Mouse (Mus musculus) CH12.LX (cell line): Measurements from ENCODE around the gene Ankrd11. TPM values are rescaled to one million over a fixed set of nuclear protein-coding genes. Genes with fewer than 3 reads are reported as not detected.

Experiments used
- DNase-seq: peaks from one replicate; pipeline ENCODE4 v3.0.0-alpha.2; 2013; ENCODE audit errors: extremely low read depth
- H3K27ac ChIP-seq: 2 replicates; pipeline ENCODE4 v1.5.1; 2012; ENCODE audit warnings: low read depth, mild to moderate bottlenecking, control low read depth, moderate library complexity; ENCODE audit not compliant: insufficient read depth
- H3K27me3 ChIP-seq: replicated peaks from 2 replicates; pipeline ENCODE3; 2012; ENCODE audit warnings: inconsistent platforms
- H3K36me3 ChIP-seq, 2 experiments: replicated peaks in 1 of 2; 2 replicates each; pipeline versions ENCODE3 to v1.6.1; 2012; ENCODE audit warnings: inconsistent platforms in 1 of 2, low read length in 1 of 2, mild to moderate bottlenecking in 1 of 2, mixed read lengths in 1 of 2, moderate library complexity in 1 of 2; ENCODE audit not compliant: control insufficient read depth in 1 of 2, insufficient read depth in 1 of 2
- H3K4me1 ChIP-seq, 2 experiments: 2 replicates each; pipeline ENCODE4 v1.6.1; 2012; ENCODE audit warnings: inconsistent platforms in 1 of 2, moderate library complexity in 1 of 2; ENCODE audit not compliant: insufficient read depth in 2 of 2, control insufficient read depth in 1 of 2
- H3K4me2 ChIP-seq: 2 replicates; pipeline ENCODE4 v1.6.1; 2012; ENCODE audit warnings: low read depth, mild to moderate bottlenecking, control low read depth; ENCODE audit not compliant: poor library complexity, insufficient read depth, severe bottlenecking
- H3K4me3 ChIP-seq, 3 experiments: fragments of 150-350 bp in 1 of 3; sonication (generic) in 1 of 3; replicated peaks in 1 of 3; 2 replicates each; pipeline versions ENCODE3 to v1.5.1; 2011 to 2012; ENCODE audit warnings: low read depth in 2 of 3, low read length in 2 of 3, mild to moderate bottlenecking in 2 of 3, moderate library complexity in 2 of 3, control low read depth in 1 of 3, improper control_type of control experiment in 1 of 3, inconsistent platforms in 1 of 3, mixed read lengths in 1 of 3; ENCODE audit not compliant: poor library complexity in 1 of 3
- H3K79me2 ChIP-seq: replicated peaks from 2 replicates; pipeline ENCODE4 v1.6.1; 2012; ENCODE audit warnings: mild to moderate bottlenecking, moderate library complexity; ENCODE audit not compliant: control insufficient read depth, poor library complexity, insufficient read depth, severe bottlenecking; ENCODE audit errors: extremely low read depth
- H3K9ac ChIP-seq: 2 replicates; pipeline ENCODE4 v1.6.1; 2012; ENCODE audit warnings: low read depth, mild to moderate bottlenecking, control low read depth, moderate library complexity; ENCODE audit not compliant: insufficient read depth
- H3K9me3 ChIP-seq: replicated peaks from 2 replicates; pipeline ENCODE3; 2012; ENCODE audit warnings: low read length, inconsistent platforms, mixed read lengths
- BHLHE40 ChIP-seq: IDR thresholded peaks from 2 replicates; pipeline ENCODE4 v1.6.1; 2011; ENCODE audit warnings: mild to moderate bottlenecking, low read depth, low read length, improper control_type of control experiment
- CHD1 ChIP-seq: IDR thresholded peaks from 2 replicates; pipeline ENCODE4 v1.6.1; 2012; ENCODE audit warnings: low read depth, low read length, improper control_type of control experiment, inconsistent platforms
- CHD2 ChIP-seq: IDR thresholded peaks from 2 replicates; pipeline ENCODE4 v1.6.1; 2011; ENCODE audit warnings: low read length, improper control_type of control experiment
- CTCF ChIP-seq, 2 experiments: IDR thresholded peaks in 1 of 2; conservative IDR thresholded peaks in 1 of 2; 2 replicates each; pipeline ENCODE4 v1.5.1; 2011 to 2012; ENCODE audit warnings: low read depth in 2 of 2, low read length in 2 of 2, improper control_type of control experiment in 1 of 2, inconsistent platforms in 1 of 2, mild to moderate bottlenecking in 1 of 2, moderate library complexity in 1 of 2
- E2F4 ChIP-seq: IDR thresholded peaks from 2 replicates; pipeline ENCODE4 v1.6.1; 2011; ENCODE audit warnings: low read depth, low read length, improper control_type of control experiment; ENCODE audit not compliant: insufficient replicate concordance
- ELF1 ChIP-seq: IDR thresholded peaks from 2 replicates; pipeline ENCODE4 v1.6.1; 2014; ENCODE audit warnings: low read depth, mild to moderate bottlenecking, inconsistent platforms, low read length, improper control_type of control experiment
- EP300 ChIP-seq: IDR thresholded peaks from 2 replicates; pipeline ENCODE4 v1.6.1; 2011; ENCODE audit warnings: low read length, improper control_type of control experiment
- ETS1 ChIP-seq: conservative IDR thresholded peaks from 2 replicates; pipeline ENCODE4 v1.6.1; 2012; ENCODE audit warnings: low read depth, mild to moderate bottlenecking, inconsistent platforms, low read length, improper control_type of control experiment, moderate library complexity
- GABPA ChIP-seq: IDR thresholded peaks from 2 replicates; pipeline ENCODE4 v1.6.1; 2012; ENCODE audit warnings: low read depth, low read length, improper control_type of control experiment, inconsistent platforms; ENCODE audit not compliant: insufficient replicate concordance
- HCFC1 ChIP-seq: IDR thresholded peaks from 2 replicates; pipeline ENCODE4 v1.6.1; 2012; ENCODE audit warnings: low read depth, mild to moderate bottlenecking, inconsistent platforms, low read length, improper control_type of control experiment
- KAT2A ChIP-seq: IDR thresholded peaks from 2 replicates; pipeline ENCODE4 v1.6.1; 2012; ENCODE audit warnings: low read length, improper control_type of control experiment, inconsistent platforms; ENCODE audit not compliant: insufficient replicate concordance
- MAX ChIP-seq: IDR thresholded peaks from 2 replicates; pipeline ENCODE4 v1.6.1; 2011; ENCODE audit warnings: low read length, improper control_type of control experiment
- MEF2A ChIP-seq: IDR thresholded peaks from 2 replicates; pipeline ENCODE4 v1.6.1; 2014; ENCODE audit warnings: low read depth, mild to moderate bottlenecking, inconsistent platforms, low read length, improper control_type of control experiment, borderline replicate concordance
- NELFE ChIP-seq: IDR thresholded peaks from 2 replicates; pipeline ENCODE4 v1.6.1; 2011; ENCODE audit warnings: low read depth, low read length, improper control_type of control experiment
- NRF1 ChIP-seq: IDR thresholded peaks from 2 replicates; pipeline ENCODE4 v1.6.1; 2014; ENCODE audit warnings: low read depth, mild to moderate bottlenecking, inconsistent platforms, low read length, improper control_type of control experiment, moderate library complexity
- POLR2A ChIP-seq: IDR thresholded peaks from 2 replicates; pipeline ENCODE4 v1.6.1; 2011; ENCODE audit warnings: low read depth, mild to moderate bottlenecking, improper control_type of control experiment, low read length
- RAD21 ChIP-seq: IDR thresholded peaks from 2 replicates; pipeline ENCODE4 v1.6.1; 2011; ENCODE audit warnings: low read depth, mild to moderate bottlenecking, low read length, improper control_type of control experiment, moderate library complexity
- RCOR1 ChIP-seq: conservative IDR thresholded peaks from 2 replicates; pipeline ENCODE4 v1.6.1; 2012; ENCODE audit warnings: low read depth, mild to moderate bottlenecking, inconsistent platforms, low read length, improper control_type of control experiment
- SIN3A ChIP-seq: IDR thresholded peaks from 2 replicates; pipeline ENCODE4 v1.6.1; 2012; ENCODE audit warnings: low read length, improper control_type of control experiment, inconsistent platforms
- SMC3 ChIP-seq: IDR thresholded peaks from 2 replicates; pipeline ENCODE4 v1.6.1; 2011; ENCODE audit warnings: low read depth, low read length, improper control_type of control experiment
- TBP ChIP-seq: conservative IDR thresholded peaks from 2 replicates; pipeline ENCODE4 v1.6.1; 2011; ENCODE audit warnings: low read depth, low read length, improper control_type of control experiment
- TCF12 ChIP-seq: IDR thresholded peaks from 2 replicates; pipeline ENCODE4 v1.6.1; 2014; ENCODE audit warnings: low read depth, mild to moderate bottlenecking, inconsistent platforms, low read length, improper control_type of control experiment
- UBTF ChIP-seq: IDR thresholded peaks from 2 replicates; pipeline ENCODE4 v1.6.1; 2012; ENCODE audit warnings: low read depth, mild to moderate bottlenecking, inconsistent platforms, low read length, improper control_type of control experiment, moderate library complexity
- USF1 ChIP-seq: IDR thresholded peaks from 2 replicates; pipeline ENCODE4 v1.6.1; 2014; ENCODE audit warnings: low read depth, mild to moderate bottlenecking, inconsistent platforms, low read length, improper control_type of control experiment
- USF2 ChIP-seq: conservative IDR thresholded peaks from 2 replicates; pipeline ENCODE4 v1.6.1; 2011; ENCODE audit warnings: low read depth, low read length, improper control_type of control experiment
- ZKSCAN1 ChIP-seq: IDR thresholded peaks from 2 replicates; pipeline ENCODE4 v1.6.1; 2012; ENCODE audit warnings: low read depth, inconsistent platforms, low read length, improper control_type of control experiment, borderline replicate concordance
- ZMIZ1 ChIP-seq: IDR thresholded peaks from 2 replicates; pipeline ENCODE4 v1.6.1; 2012; ENCODE audit warnings: low read depth, mild to moderate bottlenecking, inconsistent platforms, low read length, improper control_type of control experiment
- dilution Hi-C: fragments of 300-500 bp; cut with MboI; formaldehyde crosslinking; loops from 2 replicates; pipeline ENCODE4 v1.14.3; 2020; ENCODE audit warnings: low sequenced_read_pairs; ENCODE audit not compliant: extremely low pct_unique_long_range_greater_than_20kb, extremely low pct_ligation_motif_present
- in situ Hi-C: fragments of 300-500 bp; cut with MboI; formaldehyde crosslinking; loops from 3 replicates; pipeline ENCODE4 v1.14.3; 2019; ENCODE audit warnings: low sequenced_read_pairs, low pct_ligation_motif_present, low pct_unique_long_range_greater_than_20kb, mixed read lengths
- polyA plus RNA-seq: library from polyadenylated mRNA; unstranded; fragments of >175 nt; gene quantifications from 2 replicates; pipeline ENCODE4 v1.2.1, GENCODE M21; 2012; ENCODE audit warnings: low read depth; ENCODE audit not compliant: insufficient read length
- total RNA-seq, 2 experiments: library from RNA; depleted of rRNA; stranded (reverse); fragments of 300-350 nt in 1 of 2; fragments of >200 nt in 1 of 2; gene quantifications; 2 replicates each; pipeline ENCODE4 v1.2.3; 2012 to 2014

The Ankrd11 gene
- total and polyA plus RNA-seq, 3 experiments: 37.4 to 74.9 (median 60.7) TPM

DNA sequence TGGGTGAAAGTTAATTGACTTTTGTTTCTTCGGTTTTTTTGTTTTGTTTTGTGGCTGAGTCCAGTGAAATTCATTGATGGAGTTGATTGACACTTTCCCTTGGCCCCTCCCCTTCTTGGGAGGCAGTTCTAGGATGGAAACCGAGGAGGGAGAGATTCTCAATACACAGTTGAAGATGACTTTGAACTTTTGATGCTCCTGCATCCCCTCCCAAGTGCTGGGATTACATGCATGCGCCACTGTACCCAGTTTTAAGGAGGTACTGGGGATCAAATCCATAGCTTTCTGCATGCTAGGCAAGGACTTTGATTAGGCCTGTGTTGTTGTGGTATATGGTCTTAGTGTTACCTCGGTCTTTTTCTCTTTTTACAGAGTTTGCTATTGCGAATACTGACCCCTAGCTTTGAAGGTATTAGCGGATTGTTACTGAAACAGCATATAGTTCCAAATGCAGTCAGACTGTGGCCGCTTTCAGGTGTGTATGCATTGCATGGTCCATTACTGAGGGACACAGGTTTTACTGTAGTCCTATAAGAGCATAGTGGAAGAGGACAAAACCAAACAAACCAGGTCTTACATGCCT lies 24.1 kb upstream of the Ankrd11 start:
- H3K9me3 ChIP-seq: no peaks in the 10 kb centered on the region
- peaks cover 2 to 33% of the 10 kb centered on the region in 2 experiments for H3K36me3 ChIP-seq
- H3K4me1 ChIP-seq: peaks cover 7 to 26% of the 10 kb centered on the region in 2 experiments
- in situ Hi-C loops (no loop called here), dilution Hi-C loops (no loop called here)
- TF ChIP-seq CHD1 (peak; percentile 76; the same call in 1 of the 2 replicates), TCF12 (no peak), UBTF (no peak), MAX (0 out of 2 replicates have a peak, but pooled peaks have one; percentile 22), SMC3 (peak; percentile 38; the same call in 1 of the 2 replicates), CTCF (conservative IDR thresholded peaks at IDR 0.05 in 1 of 2, IDR thresholded peaks at IDR 0.05 in 1 of 2; ENCODE audit: low read depth in 2 of 2, low read length in 2 of 2) (peak in 1 of 2 experiments; percentile 53; a peak in 2 of 4 replicates), HCFC1 (0 out of 2 replicates have a peak, but pooled peaks have one; percentile 2), E2F4 (0 out of 2 replicates have a peak, but pooled peaks have one; percentile 22), RAD21 (peak; percentile 34)
- peak overlapping the region; percentile 82 to 98 (median 98) for H3K4me3 ChIP-seq
- H3K79me2 ChIP-seq: peaks cover 11% of the 10 kb centered on the region
- peak overlapping the region; percentile 84 for H3K9ac ChIP-seq
- peak; percentile 58 for DNase-seq
- peak overlapping the region; percentile 85 for H3K4me2 ChIP-seq
- H3K27me3 ChIP-seq: no peaks in the 10 kb centered on the region
- H3K27ac ChIP-seq: peak overlapping the region; percentile 62; the same call in 1 of the 2 replicates

DNA sequence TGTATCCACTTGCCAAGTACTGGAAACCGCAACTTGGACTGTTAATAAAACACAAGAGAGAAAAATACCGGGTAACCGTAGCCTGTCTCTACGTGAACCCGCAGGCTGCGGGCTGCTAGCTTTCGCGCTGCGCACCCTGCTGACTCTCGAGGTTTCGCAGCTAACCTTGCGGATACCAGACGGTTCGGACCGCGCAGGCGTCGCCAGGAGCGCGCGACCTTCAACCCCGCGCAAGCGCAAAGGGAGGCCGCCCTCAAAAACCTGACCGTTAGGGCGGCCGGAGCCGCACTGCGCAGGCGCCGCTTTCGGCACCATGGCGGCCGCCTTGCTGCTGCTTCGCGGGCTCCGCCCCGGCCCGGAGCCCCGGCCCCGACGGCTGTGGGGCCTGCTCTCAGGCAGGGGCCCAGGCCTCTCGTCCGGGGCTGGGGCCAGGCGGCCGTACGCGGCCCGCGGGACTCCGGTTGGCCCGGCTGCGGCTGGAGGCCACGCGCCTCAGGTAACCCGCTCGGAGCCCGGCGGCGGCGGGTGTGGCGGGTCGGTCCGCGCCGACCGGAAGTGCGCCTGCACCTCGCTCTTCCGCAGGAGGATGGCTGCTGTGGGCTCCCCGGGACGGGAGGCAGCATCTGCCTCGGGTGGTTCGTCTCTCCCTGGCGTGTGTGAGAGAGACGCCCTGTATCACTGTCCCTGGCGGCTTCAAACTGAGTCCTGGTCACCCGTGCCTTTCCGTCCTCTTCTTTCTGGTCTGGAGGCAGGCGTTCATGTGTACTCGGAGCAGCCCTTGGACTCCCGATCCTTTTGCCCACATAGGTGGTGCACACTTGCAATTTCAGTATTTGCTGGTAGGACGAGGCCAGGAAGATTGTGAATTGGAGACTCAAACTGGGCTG lies 23.4 kb upstream of the Ankrd11 start:
- DNase-seq: peak; percentile 96
- peak overlapping the region; percentile 84 for H3K9ac ChIP-seq
- no peaks in the 10 kb centered on the region for H3K27me3 ChIP-seq
- H3K36me3 ChIP-seq: peaks cover 0 to 30% of the 10 kb centered on the region in 2 experiments
- peaks cover 7 to 26% of the 10 kb centered on the region in 2 experiments for H3K4me1 ChIP-seq
- in situ Hi-C loops (no loop called here), dilution Hi-C loops (no loop called here)
- peak overlapping the region; percentile 62 for H3K27ac ChIP-seq
- no peaks in the 10 kb centered on the region for H3K9me3 ChIP-seq
- peak overlapping the region; percentile 85; the same call in 1 of the 2 replicates for H3K4me2 ChIP-seq
- H3K4me3 ChIP-seq: peak overlapping the region; percentile 82 to 98 (median 98)
- H3K79me2 ChIP-seq: peaks cover 11% of the 10 kb centered on the region
- no peak; the same call in 1 of the 2 replicates for TF ChIP-seq ETS1
- peak; percentile 61 for TF ChIP-seq CHD2
- peak; percentile 82; the same call in 1 of the 2 replicates for TF ChIP-seq ZMIZ1
- TF ChIP-seq CTCF (conservative IDR thresholded peaks at IDR 0.05 in 1 of 2, IDR thresholded peaks at IDR 0.05 in 1 of 2; ENCODE audit: low read depth in 2 of 2, low read length in 2 of 2): peak in 1 of 2 experiments; percentile 58; a peak in 2 of 4 replicates
- no peak for TF ChIP-seq EP300
- TF ChIP-seq POLR2A: peak; percentile 98
- TF ChIP-seq TBP: peak; percentile 74
- TF ChIP-seq E2F4: 0 out of 2 replicates have a peak, but pooled peaks have one; percentile 56
- TF ChIP-seq RCOR1: peak; percentile 47
- peak; percentile 49 for TF ChIP-seq RAD21
- peak; percentile 68; the same call in 1 of the 2 replicates for TF ChIP-seq SIN3A
- TF ChIP-seq NRF1: peak; percentile 96
- TF ChIP-seq USF2: no peak
- no peak for TF ChIP-seq ZKSCAN1
- TF ChIP-seq ELF1: peak; percentile 82
- no peak for TF ChIP-seq GABPA
- peak; percentile 81 for TF ChIP-seq TCF12
- no peak for TF ChIP-seq BHLHE40
- TF ChIP-seq USF1: no peak
- peak; percentile 96 for TF ChIP-seq NELFE
- TF ChIP-seq MEF2A: peak; percentile 43; the same call in 1 of the 2 replicates
- peak; percentile 48 for TF ChIP-seq UBTF
- TF ChIP-seq CHD1: no peak
- peak; percentile 69; the same call in 1 of the 2 replicates for TF ChIP-seq KAT2A
